Mouse (Mus musculus): ENCODE data around the gene Tbc1d10a.

Gene Tbc1d10a

DNA sequence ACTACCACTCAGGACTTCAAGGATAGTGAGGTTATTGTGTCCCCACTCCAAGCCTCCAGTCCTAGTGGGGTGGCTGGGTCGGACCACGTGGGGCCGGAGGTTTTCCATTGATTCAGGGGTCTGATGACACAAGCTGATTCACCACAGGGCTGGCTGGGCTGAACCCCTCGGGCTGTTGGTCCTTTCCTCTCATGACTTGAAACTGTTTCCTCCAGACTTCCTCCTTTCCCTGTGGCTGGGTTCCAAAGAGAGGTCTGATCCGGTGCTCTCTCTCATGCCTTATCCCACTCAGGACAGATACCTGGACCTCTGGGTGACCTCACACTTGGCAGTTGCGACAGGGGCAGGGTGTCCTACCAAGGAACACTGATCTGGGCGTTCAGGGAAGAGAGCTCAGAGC lies 53.6 kb downstream of the Tbc1d10a start:
- no peak for DNase-seq

DNA sequence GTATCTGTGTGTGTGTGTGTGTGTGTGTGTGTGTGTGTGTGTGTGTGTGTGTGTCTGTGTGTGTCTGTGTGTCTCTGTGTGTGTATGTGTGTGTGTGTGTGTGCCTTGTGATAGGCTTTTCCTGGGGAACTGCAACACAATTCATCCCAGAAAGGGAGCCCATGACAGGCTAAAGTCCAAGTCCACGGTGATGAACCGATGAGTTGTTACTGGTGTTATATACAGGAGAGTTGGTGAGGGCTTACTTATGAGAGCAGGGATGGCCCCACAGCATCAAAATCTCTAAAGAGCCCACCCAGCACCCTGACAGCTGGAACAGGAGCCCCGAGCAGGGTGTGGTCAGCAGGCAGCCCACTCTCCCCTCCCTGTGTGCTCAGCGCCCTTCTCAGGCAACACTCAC lies 54.6 kb downstream of the Tbc1d10a start:
- DNase-seq, result no peak

DNA sequence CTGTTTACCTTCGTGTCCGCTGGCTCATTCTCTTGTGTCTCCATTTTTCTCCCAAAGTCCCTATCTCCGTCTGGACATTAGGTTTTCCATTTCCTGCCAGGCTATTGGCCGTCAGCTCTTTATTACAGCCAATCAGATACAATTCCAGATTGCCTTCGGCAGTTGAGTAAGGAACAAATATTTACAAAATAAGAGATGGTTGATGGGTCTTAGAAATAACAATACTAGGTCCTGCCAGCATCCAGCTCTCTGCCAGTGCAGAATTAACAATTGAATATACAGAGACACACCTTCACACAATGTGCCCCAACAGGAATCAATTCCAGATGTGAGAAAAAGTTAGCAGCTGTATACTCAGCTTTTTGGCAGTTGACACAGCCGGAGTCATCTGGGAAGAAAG lies 59.5 kb downstream of the Tbc1d10a start:
- no peak for DNase-seq

DNA sequence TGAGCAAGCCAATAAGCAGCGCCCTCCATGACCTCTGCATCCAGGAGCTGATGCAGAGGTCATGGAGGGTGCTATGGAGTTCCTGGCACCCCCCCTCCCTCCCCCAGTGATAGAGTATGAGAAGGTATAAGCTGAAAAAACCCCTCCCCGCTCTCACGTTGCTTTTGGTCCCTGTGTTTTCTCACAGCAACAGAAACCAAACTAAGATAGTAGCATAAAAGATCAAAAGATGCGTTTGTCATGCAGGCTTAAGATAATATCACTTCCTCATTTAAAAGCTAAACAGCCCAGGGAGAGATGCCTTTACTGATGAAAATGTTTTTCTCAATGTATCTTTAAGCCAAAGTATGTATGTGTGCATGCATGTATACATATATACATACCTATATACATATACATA lies 60.0 kb downstream of the Tbc1d10a start:
- DNase-seq, result no peak

DNA sequence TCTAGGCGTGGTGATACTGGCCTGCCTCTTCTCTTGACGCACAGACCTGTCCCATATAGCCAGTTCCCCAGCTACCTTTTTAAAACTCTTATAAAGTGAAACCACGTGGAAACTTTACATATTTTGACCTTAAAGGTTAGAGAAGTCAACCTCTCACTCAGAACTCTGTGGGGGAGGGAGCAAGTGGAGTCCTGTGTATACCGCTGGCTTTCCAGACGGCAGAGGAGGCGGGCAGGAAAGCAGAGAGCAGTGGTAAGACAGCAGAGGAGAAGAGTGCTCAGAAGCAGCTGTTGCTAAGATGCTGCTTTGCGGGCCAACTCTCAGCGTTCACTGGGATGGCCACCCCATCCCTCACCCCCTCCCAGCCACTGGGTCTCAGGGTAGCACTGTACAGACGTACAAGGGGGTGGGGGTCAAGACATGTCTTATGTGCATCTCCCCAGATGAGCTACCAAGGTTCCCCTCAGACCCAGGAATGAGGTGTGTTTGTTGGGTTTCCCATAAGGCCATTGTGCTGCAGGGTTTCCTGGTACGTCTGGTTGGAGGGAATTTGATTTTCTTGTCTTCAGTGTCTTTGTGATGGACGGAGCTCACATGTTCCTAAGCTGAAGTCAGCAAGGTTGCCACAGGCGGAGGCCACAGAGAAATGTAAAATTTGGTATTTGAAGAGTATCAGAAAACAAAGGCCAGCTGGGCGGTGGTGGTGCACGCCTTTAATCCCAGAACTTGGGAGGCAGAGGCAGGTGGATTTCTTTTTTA lies 60.8 kb downstream of the Tbc1d10a start:
- DNase-seq, result no peak

DNA sequence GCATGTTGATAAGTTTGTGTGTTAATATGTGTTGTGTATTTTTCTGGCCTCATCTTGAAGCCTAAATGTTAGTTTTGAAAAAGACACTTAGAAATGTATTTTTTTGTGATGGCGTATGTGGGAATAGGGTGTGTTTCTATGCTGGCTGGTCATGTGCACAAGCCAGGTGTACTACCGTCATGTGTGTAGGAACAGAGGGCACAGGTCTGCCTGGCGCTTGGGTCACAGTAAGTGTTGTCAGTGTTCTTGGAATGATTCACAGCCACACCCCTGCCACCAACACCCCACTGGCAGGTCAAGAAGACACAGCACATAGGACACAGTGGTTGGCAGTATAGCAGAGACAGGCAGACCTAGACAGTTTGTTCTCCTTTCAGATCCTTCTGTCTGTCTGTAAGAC lies 62.6 kb downstream of the Tbc1d10a start:
- no peak for DNase-seq

DNA sequence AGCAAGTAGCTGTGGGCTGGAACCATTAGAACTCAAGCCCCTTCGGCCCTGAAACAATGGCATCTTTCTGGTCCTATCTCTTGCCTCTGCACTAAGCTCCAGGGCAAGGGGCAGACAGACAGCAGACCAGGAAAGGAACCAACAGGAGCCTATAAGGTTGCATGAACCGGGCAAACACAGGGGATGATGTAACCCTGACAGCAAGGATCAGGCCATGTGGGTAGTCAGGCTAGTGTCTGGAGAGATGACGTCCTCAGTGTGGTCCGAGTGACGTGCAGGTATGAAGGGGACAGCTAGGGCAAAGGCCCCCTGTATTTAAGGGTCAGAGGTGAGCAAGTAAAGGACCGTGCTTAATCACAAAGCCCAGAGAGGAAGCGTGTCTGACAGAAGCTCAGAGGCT lies 63.7 kb downstream of the Tbc1d10a start:
- DNase-seq, result no peak

DNA sequence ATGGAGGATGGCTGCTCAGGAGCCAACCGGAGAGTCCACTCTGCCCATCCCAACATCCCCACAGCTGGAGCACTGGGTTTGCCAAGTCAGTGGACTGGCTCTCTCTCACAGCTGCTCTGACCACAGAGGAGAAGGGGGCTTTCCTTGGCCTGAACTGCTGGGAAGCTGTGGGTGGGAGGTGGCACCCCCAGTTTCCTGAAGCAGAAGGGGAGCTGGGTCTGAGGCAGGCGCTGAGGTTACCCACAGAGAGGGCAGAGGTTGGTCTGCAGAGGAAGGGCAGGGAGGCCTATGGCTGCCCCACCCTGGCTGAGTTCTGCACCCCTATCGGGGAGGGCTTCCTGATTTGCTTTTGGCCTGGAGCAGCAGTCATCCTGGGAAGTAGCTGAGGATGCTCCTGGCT lies 64.8 kb downstream of the Tbc1d10a start:
- DNase-seq, result no peak

DNA sequence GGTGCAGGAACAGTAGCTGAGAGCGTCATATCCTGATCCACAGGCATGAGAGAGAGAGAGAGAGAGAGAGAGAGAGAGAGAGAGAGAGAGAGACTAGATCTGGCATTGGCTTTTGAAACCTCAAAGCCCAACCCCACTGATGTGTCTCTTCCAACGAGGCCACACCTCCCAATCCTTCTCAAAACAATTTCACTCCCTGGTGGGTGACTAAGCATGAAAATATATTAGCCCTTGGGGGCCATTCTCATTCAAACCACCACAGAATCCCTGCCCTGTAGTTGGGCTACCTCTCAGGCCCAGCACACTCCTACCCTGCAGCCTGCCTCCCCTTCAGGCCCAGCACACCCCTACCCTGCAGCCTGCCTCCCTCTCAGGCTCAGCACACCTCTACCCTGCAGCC lies 66.3 kb downstream of the Tbc1d10a start:
- no peak for DNase-seq

DNA sequence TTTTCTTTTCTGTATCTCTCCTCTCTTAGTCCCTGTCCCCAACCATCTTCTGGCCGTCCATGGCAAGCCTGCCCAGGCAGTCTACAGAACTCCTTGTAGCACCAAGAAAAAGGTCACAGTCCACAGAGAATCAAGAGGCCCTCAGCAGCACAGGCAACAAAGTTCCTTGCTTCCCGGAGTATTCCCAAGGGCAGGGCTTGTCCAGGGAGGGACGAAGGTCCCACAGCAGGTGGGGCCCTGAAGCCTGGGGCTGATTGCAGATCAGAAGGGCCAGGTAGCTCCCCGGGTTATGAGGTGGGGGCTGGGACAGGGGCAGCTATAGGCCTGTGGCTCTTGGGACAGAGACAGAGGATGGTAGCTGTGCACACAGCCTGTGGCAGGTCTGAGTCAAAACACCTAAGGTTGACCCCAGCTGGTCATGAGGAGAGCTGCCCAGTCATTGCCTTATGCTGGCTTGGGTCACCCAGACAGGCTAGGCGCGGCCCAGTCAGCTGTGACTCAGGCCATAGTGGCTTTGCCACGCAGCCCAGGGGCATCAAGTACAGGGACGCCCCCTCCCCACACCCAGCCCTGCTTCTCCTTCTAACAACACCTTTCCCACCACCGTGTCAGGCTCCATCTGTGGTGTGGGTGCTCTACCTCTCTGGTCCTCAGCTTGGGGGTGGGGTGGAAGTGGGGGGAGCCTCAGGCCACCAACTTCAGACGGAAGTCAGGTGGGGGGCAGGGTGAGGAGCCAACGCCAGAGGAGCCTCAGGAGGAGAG lies 70.4 kb downstream of the Tbc1d10a start, which contains the start of gene Lif:
Lif (plus strand) TSS at position 712 of the 762 bp plus-strand sequence.
- DNase-seq, result no peak

DNA sequence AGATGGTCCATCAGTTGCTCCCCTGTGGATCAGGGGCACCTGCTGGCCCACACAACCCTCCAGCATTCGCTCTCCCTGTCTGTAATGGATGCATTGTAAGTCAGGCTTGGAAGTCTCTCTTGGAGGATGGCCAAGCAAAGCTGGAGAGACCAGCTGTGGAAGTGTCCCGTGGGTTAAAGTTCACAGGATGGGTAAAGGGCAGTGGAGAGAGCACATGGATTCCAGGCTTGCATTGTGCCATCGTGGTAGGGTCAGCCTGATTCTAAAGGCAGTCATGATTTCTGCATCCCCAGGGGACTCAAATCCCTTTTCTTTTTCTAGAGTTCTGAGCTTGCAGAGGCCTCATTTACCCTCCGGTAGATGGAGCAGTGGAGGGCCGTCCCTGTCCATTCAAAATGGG lies 71.2 kb downstream of the Tbc1d10a start:
- peak; percentile 83 for DNase-seq

DNA sequence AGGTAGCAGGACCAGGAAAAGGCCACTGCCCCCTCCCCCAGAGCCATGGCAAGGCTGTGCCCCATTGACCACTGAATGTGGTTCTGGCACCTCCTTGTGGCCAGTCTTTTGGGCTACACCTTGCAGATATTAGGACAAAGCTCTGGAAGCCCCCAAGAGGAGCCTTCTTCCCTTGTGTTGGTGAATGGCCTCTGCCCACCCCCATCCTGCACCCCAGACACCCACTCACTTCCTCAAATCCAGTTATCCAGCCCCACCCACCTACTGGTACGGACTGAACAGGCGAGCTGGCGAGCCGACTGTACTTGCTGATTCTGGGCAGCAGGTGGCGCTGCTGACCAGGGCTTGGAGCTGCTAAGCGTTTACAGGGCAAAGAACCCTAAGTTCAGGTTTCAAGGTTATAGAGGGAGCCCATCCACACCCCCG lies 72.1 kb downstream of the Tbc1d10a start:
- peak; percentile 88 for DNase-seq

DNA sequence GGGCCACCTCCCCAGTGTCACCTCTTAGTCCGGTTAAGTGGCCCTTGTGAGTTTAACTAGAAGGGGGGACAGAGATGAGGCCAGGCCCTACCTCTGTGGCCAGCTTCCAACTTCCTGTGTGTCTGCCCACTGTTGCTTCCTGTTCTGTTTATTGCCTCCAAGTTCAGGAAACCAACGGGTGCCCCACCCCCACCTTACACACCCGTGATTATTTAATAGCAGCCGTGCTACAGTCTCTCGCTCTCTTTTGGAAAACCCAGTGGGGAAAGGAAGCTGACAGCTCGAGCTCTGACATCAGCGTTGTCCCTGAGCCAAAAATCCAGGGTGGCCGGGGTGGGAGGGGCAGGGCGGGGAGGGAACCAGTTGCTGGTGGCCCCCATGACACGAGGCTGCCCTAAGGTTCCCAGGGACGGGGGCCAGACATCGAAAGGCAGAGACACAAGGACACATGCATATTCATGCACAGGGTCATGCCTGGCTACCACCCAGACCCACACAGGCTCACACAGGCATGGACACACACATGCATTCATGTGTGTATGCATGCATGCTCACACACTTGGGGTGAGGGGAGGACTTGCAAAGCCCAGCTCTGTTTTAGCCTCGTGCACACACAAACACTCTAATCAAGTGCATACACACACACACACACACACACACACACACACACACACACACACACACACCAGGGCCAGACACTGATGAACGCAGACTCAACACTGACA lies 74.0 kb downstream of the Tbc1d10a start:
- DNase-seq, result peak; percentile 76

DNA sequence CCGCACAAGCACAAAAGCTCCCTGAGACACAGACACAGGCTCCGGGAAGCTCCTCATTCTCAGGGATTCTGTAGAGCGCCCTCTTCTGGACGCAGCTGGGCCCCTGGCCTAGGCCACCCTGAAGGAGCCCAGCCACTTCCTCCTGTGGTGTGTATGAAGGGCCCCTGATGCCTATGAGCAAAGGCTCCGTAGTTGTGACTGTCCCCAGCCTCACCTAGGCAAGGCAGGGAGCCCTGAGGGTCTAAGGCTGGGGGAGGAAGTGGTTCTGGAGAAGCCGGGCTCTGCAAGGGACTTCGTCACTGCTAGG lies 74.6 kb downstream of the Tbc1d10a start:
- peak; percentile 64 for DNase-seq

DNA sequence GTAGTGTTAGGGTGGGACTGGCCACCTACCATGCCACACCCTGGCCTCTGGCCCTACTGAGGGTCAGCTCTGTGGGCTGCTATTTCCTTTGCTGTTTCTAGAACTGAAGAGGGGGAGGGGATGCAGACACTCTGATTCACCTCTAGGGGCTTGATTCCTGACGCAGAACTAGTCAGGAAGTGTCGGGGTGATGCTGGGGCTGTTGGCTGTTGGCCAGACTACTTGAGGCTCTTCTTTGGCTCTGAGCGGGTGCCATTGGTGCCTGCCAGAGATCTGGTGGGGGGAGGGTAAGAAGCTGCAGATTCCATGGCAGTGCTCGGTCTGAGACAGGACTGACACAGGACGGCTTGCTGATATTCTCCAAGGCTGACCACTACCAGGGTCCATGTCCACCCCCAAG lies 75.4 kb downstream of the Tbc1d10a start:
- DNase-seq, result peak; percentile 64

DNA sequence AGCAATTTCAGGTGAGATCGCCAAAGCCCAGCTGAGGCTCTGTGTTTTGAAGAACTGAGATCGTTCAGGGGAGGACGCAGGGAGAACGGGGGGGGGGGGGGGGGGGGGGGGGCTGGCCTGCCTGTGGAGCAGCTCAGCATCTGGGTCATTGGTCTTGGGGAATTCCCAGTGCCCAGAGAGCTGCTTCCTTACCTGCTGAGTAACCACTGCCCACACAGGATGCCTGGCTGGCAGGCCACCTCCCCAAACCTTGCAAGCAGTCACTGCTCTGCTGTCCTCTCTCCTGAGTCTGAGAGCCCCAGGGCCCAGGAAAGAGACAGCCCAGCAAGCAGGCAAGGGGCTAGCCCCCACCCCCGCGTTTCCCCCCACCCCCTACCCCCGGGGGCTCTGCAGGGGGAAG lies 76.3 kb downstream of the Tbc1d10a start:
- peak; percentile 27 for DNase-seq

DNA sequence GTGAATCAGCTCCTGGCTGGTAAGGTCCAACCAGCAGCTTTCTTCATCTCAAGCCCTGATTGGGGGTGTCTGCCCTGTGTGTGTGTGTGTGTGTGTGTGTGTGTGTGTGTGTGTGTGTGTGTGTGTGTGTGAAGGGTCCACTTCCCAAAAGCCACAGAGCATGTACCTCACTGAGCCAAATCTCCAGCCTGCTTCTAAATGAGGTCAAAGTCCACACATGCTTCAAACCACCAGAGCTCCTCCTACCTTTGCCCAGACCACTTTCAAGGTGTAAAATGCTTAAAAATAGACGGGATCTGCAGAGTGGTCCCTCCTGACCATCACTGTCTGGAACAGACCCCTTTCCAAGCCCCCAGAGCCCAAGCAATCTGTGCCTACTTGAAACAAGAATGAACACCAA lies 76.7 kb downstream of the Tbc1d10a start:
- peak; percentile 45 for DNase-seq

DNA sequence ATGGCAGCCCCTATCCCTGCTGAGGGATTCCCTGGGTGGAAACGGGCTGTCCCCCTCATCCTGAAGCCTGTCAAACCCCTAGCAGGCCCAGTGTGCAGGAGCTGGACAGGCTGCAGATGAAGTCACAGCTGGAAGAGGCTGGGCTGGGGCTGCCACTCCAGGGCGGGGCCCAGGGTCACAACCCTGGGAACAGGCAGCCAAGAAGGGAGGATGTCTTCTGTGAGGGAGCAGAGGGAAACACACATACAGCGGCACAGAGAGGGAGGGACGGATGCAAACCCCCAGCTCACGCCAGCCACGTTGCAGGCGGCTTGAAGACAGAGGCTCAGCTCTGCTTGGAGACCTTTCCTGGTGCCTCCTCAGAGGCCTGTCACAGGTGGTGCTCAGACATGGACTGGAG lies 77.5 kb downstream of the Tbc1d10a start:
- DNase-seq, result peak; percentile 43
